Mouse (Mus musculus) heart, embryonic 12.5 days (tissue): ENCODE results near the gene Vill. TPM values are rescaled to one million over a fixed set of nuclear protein-coding genes. Genes with fewer than 3 reads are reported as not detected.

Experiments used
- ATAC-seq: fragments of 200-750 bp; cut with Nextera tagmentation; 2 replicates; pipeline ENCODE4 v1.8.0; 2017; ENCODE audit warnings: moderate TSS enrichment, moderate library complexity; ENCODE audit not compliant: insufficient number of reproducible peaks, low FRiP score
- H3K27ac ChIP-seq: fragments of 300-500 bp; sonication (generic); 2 replicates; pipeline ENCODE4 v1.5.1; 2016; ENCODE audit warnings: mild to moderate bottlenecking, moderate library complexity; ENCODE audit not compliant: poor library complexity, severe bottlenecking
- H3K27me3 ChIP-seq: fragments of 300-500 bp; sonication (generic); replicated peaks from 2 replicates; pipeline ENCODE4 v1.6.1; 2016; ENCODE audit warnings: mild to moderate bottlenecking, moderate library complexity
- H3K36me3 ChIP-seq: fragments of 300-500 bp; sonication (generic); 2 replicates; pipeline ENCODE4 v1.6.1; 2016; ENCODE audit warnings: mild to moderate bottlenecking, moderate library complexity
- H3K4me1 ChIP-seq: fragments of 300-500 bp; sonication (generic); replicated peaks from 2 replicates; pipeline ENCODE4 v1.6.1; 2016; ENCODE audit warnings: mild to moderate bottlenecking
- H3K4me2 ChIP-seq: fragments of 300-500 bp; sonication (generic); 2 replicates; pipeline ENCODE4 v1.6.1; 2016; ENCODE audit warnings: mild to moderate bottlenecking, moderate library complexity
- H3K4me3 ChIP-seq: fragments of 300-500 bp; sonication (generic); 2 replicates; pipeline ENCODE4 v1.5.1; 2016; ENCODE audit warnings: mild to moderate bottlenecking
- H3K9ac ChIP-seq: fragments of 300-500 bp; sonication (generic); 2 replicates; pipeline ENCODE4 v1.6.1; 2016; ENCODE audit warnings: mild to moderate bottlenecking, moderate library complexity
- H3K9me3 ChIP-seq: fragments of 300-500 bp; sonication (generic); replicated peaks from 2 replicates; pipeline ENCODE4 v1.6.1; 2016; ENCODE audit warnings: mild to moderate bottlenecking, moderate library complexity
- WGBS: fragments of 180-500 bp; shearing (Covaris S2); methylation state at CpG from one replicate; pipeline ENCODE4 v1.1.7; 2016; 5-methylcytosine and 5-hydroxymethylcytosine counted together
- polyA plus RNA-seq: library from polyadenylated mRNA; unstranded; fragments of >200 nt; fragmentation: Nextera tagmentation; extraction: Ambion mirVana; gene quantifications from 2 replicates; pipeline ENCODE4 v1.2.1, GENCODE M21; 2016

Gene Vill
- polyA plus RNA-seq, 1 experiment from 2014 or later: 15.3 TPM

DNA sequence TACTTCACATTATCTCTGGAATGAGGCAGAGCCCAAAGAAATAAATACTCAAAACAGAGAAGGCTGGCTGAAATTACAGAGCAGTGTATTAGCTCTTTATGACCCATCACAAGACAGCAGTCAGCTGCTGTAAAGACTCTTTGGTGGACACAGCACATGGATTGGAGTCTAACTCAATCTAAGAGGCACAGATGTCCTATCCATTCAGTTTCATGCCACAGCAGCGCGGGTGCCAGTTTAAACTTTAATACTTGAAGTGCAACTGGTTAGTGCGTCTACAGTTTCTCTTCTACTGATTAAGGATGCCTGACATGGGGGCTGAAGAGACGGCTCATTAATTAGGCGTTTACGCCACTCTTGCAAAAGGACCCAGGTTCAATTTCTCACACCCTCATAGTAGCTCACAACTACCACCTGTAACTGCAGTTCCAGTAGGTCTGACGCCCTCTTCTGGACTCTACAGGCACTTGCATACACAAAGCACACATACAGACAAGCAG is 26.7 kb upstream of the Vill start:
- Histone ChIP-seq H3K27me3 (no peaks in the 10 kb centered on the region), H3K9ac (no peak overlapping the region), H3K9me3 (no peaks in the 10 kb centered on the region), H3K4me3 (no peak overlapping the region), H3K4me1 (no peaks in the 10 kb centered on the region), H3K27ac (no peak overlapping the region), H3K4me2 (no peak overlapping the region), H3K36me3 (peaks cover 20% of the 10 kb centered on the region; the same call in 1 of the 2 replicates)
- no peak for ATAC-seq
- 87% methylated on average over 7 of the region's 7 CpGs for WGBS

DNA sequence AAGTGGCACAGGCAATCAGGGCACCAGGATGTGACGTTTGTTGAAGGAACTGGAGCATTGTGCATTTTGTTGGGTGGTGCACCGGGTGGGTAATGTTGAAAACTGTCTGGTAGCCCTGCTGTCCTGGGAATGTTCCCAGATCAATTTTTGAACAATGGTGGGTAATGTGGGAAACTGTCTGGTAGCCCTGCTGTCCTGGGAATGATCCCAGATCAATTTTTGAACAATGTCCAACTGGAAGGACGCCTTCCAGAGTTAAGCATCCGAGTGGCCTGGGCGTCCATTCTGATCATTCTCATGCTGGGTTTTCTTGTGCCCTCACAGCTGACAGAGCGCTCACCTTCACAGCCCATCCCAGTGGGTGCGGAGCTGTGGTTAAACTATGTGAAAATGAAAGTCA is 25.2 kb upstream of the Vill start:
- 87% methylated on average over 7 of the region's 7 CpGs for WGBS
- no peak for ATAC-seq

DNA sequence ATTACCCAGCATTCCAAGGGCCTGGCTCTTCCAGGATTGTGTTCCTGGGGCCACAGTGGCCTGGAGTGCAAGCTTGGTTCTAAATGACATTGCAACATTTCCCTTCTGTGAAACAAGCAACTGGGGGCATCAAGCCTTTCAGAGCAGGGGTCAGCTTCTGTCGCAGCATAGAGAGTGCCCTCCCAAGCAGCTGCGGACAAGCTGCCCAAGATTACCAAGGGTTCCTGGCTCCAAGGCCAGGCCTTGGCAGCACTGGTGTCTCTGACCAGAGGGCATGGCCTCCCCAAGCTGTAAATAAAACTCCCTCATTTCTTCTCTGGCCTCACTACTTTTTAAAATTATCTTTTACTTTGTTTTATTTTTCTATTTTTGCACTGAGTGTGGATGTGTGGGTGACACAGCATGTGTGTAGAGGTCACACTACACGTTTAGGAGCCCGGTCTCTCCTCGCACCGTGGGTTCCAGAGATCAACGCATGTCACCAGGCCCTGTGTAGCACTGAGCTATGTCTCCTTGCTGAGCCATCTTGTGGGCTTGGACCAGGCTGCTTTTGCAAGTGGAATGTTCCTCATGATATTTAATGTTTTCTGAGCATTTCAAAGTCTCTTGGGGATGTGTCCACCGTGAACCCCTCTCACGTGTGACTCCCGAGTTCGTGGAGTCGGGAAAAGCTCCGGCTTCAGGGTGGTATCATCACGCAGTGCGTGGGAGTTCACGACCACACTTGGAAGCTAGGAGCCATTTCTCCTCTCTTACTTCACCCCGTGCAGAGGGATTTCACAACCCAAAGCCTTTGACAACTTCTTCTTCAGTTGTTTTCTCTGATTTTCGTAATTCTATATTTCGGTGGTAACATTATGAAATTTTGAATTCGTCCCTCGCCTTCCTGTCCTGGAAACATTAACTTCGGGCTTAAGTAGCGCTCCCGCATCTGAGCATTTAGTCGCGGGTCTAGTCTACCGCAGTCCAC is 24.1 kb upstream of the Vill start:
- H3K4me1 ChIP-seq: peaks cover 17% of the 10 kb centered on the region
- H3K27ac ChIP-seq: no peak overlapping the region
- no peaks in the 10 kb centered on the region for H3K9me3 ChIP-seq
- peaks cover 27% of the 10 kb centered on the region for H3K36me3 ChIP-seq
- no peak overlapping the region for H3K4me2 ChIP-seq
- H3K27me3 ChIP-seq: no peaks in the 10 kb centered on the region
- ATAC-seq: no peak
- no peak overlapping the region for H3K4me3 ChIP-seq
- WGBS: 90% methylated on average over 27 of the region's 27 CpGs
- no peak overlapping the region for H3K9ac ChIP-seq

More for the DNA sequence above, 25.2 kb upstream of the Vill start:
- Histone ChIP-seq H3K27ac (no peak overlapping the region), H3K4me1 (peaks cover 9% of the 10 kb centered on the region), H3K4me2 (no peak overlapping the region), H3K27me3 (no peaks in the 10 kb centered on the region), H3K36me3 (peaks cover 20% of the 10 kb centered on the region; the same call in 1 of the 2 replicates), H3K9ac (no peak overlapping the region), H3K9me3 (no peaks in the 10 kb centered on the region), H3K4me3 (no peak overlapping the region)

DNA sequence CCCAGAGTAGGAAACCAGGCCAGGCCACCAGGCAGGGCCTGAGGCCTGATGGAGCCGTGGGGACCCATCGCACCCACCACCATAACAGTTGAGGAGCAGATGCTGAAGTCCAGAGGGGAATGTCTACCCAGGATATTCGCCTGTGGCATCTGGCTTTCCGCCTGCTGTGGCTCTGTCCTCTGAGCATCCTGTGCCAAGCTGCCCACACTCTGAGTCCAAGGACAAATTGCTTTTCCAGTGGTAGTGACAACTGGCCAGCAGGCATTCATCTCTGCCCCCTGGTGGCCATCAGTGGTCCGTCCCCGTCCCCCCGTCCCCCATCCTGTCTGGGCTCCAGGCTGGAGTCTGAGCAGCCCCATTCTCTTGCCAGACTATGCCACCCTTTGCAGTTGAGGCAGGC is 23.0 kb upstream of the Vill start:
- Histone ChIP-seq H3K36me3 (peaks cover 37% of the 10 kb centered on the region), H3K4me2 (no peak overlapping the region), H3K9me3 (no peaks in the 10 kb centered on the region), H3K27me3 (no peaks in the 10 kb centered on the region), H3K27ac (no peak overlapping the region), H3K4me1 (peaks cover 17% of the 10 kb centered on the region), H3K9ac (no peak overlapping the region), H3K4me3 (no peak overlapping the region)
- ATAC-seq: no peak
- WGBS: 61% methylated on average over 7 of the region's 7 CpGs

DNA sequence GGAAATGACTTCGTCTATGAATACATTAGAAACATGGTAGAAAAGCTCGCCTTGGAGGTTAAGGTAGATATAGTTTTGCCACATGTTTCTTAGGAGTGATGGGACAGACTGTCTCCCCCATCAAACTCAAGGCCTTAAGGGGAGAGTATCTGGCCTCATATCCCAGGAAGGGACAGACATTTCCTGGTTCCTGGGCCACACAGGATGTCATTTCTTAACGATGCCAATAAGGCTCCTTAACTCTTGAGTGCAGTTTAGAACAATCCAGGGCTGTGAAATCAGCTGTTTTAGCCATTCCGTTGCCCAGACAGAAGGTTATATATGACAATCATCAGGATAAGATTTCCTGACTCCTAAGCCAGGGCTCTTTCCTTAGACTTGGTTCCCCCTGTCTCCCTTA is 21.5 kb upstream of the Vill start:
- peaks cover 24% of the 10 kb centered on the region for H3K4me1 ChIP-seq
- H3K36me3 ChIP-seq: peaks cover 39% of the 10 kb centered on the region
- H3K27me3 ChIP-seq: no peaks in the 10 kb centered on the region
- no peak for ATAC-seq
- 74% methylated on average over 4 of the region's 4 CpGs for WGBS
- H3K4me2 ChIP-seq: no peak overlapping the region
- H3K9me3 ChIP-seq: no peaks in the 10 kb centered on the region
- no peak overlapping the region for H3K27ac ChIP-seq
- H3K9ac ChIP-seq: no peak overlapping the region
- no peak overlapping the region for H3K4me3 ChIP-seq

DNA sequence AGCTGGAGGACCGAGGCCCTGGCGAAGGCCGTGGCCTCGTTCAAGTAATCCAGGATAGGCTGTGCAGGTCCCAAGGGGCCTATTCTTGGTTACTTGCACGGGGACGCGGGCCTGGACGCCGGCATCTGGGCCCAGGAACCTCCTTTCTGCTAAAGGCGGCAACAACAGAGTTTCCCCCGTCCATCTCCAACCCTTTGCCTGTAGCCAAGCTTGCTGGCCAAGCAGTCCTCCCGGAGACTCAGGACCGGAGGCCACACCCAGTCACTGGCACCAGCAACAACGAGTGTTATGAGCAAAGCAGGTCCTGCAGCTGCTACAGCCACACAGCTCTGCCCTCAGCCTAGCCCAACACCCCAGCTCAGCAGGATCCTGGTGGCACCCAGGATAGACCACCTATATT is 20.8 kb upstream of the Vill start:
- no peak overlapping the region for H3K4me3 ChIP-seq
- H3K36me3 ChIP-seq: peaks cover 41% of the 10 kb centered on the region
- peaks cover 30% of the 10 kb centered on the region for H3K4me1 ChIP-seq
- H3K9me3 ChIP-seq: no peaks in the 10 kb centered on the region
- 0 out of 2 replicates have a peak, but pooled peaks have one; percentile 23 for ATAC-seq
- H3K27ac ChIP-seq: no peak overlapping the region
- H3K4me2 ChIP-seq: no peak overlapping the region
- no peaks in the 10 kb centered on the region for H3K27me3 ChIP-seq
- WGBS: 78% methylated on average over 14 of the region's 14 CpGs
- 0 out of 2 replicates have a peak overlapping the region, but pooled peaks have one; percentile 35 for H3K9ac ChIP-seq

DNA sequence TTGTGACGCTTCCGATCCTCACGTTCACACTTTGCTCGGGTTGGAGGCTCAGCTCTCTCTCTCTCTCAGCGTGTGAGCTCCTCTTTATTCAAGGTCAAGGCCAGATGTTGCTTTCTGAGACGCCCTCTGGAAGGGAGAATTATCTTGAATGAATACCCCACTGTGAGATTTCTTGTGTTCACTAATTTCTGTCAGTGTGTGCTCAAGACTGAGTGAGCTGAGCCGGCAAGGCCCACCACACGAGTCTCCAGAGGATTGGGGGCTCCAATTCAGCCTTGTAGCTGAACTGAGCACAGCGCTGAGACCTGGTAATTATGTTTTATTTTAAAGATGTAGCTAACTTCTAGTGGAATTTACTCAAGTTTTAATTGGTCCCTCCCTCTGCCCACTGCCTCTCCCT is 20.0 kb upstream of the Vill start:
- Histone ChIP-seq H3K4me2 (no peak overlapping the region), H3K27ac (no peak overlapping the region), H3K4me1 (peaks cover 36% of the 10 kb centered on the region), H3K9ac (0 out of 2 replicates have a peak overlapping the region, but pooled peaks have one; percentile 35), H3K36me3 (peaks cover 34% of the 10 kb centered on the region), H3K4me3 (no peak overlapping the region), H3K27me3 (no peaks in the 10 kb centered on the region), H3K9me3 (no peaks in the 10 kb centered on the region)
- 51% methylated on average over 9 of the region's 9 CpGs for WGBS
- no peak for ATAC-seq

DNA sequence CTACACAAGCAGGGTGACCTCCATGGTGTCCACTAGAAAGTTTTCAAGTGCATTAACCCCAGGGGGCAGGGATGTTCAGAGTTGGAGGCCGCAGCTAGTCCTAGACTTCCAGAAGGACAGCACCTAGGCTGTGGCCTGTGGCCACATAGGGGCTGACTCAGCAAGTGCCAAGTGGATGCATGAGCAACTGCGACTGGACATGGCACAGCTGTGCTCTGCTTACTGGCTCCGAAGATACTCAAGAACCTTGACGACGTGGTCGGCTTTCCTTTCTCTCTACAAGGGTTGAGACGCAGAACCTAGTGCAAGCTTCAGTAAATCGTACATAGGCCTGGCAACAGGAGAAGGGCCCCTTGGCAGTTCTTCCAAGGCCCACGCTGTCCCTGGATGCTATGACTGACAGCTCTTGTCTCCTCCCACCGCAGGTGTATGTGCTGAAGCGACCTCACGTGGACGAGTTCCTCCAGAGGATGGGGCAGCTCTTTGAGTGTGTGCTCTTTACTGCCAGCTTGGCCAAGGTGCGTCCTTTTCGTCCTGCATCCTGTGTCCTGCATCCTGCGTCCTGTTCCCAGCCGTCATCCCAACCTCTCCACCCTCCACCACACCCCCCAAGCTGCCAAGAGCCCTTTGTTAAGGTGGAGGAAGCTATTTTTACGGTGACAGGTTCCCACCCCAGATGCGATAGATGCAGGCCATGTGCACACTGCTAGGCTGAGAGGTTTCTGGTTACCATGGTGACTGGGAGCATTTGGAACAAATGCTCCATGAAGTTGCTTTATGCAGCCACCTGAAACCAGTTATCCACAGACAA is 19.3 kb upstream of the Vill start:
- no peak for ATAC-seq
- H3K4me2 ChIP-seq: no peak overlapping the region
- no peaks in the 10 kb centered on the region for H3K9me3 ChIP-seq
- H3K4me3 ChIP-seq: no peak overlapping the region
- peaks cover 34% of the 10 kb centered on the region for H3K36me3 ChIP-seq
- 80% methylated on average over 19 of the region's 19 CpGs for WGBS
- H3K27me3 ChIP-seq: no peaks in the 10 kb centered on the region
- H3K27ac ChIP-seq: no peak overlapping the region
- H3K9ac ChIP-seq: no peak overlapping the region
- peaks cover 38% of the 10 kb centered on the region for H3K4me1 ChIP-seq

DNA sequence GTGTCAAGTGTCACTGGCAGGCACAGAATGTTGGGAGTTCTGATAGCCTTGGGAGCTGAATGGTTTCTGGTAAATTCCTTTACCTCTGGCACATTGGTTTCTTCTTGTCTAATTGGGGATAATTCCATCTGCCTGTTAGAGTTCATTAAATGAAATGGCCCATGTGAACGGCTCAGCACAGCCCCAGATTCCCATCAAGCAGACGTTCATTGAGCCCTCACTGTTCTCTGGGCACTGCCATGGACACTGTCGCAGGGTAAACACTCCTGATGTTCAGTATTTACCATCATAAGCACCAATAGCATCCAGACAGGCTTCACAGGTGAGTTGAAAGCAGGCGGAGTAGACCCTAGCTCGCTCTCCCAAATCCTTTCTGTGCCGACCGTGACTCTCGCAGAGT is 18.5 kb upstream of the Vill start:
- Histone ChIP-seq H3K4me2 (no peak overlapping the region), H3K4me1 (peaks cover 38% of the 10 kb centered on the region), H3K27ac (no peak overlapping the region), H3K36me3 (peaks cover 34% of the 10 kb centered on the region), H3K27me3 (no peaks in the 10 kb centered on the region), H3K9ac (no peak overlapping the region), H3K4me3 (no peak overlapping the region), H3K9me3 (no peaks in the 10 kb centered on the region)
- 87% methylated on average over 8 of the region's 8 CpGs for WGBS
- no peak for ATAC-seq

DNA sequence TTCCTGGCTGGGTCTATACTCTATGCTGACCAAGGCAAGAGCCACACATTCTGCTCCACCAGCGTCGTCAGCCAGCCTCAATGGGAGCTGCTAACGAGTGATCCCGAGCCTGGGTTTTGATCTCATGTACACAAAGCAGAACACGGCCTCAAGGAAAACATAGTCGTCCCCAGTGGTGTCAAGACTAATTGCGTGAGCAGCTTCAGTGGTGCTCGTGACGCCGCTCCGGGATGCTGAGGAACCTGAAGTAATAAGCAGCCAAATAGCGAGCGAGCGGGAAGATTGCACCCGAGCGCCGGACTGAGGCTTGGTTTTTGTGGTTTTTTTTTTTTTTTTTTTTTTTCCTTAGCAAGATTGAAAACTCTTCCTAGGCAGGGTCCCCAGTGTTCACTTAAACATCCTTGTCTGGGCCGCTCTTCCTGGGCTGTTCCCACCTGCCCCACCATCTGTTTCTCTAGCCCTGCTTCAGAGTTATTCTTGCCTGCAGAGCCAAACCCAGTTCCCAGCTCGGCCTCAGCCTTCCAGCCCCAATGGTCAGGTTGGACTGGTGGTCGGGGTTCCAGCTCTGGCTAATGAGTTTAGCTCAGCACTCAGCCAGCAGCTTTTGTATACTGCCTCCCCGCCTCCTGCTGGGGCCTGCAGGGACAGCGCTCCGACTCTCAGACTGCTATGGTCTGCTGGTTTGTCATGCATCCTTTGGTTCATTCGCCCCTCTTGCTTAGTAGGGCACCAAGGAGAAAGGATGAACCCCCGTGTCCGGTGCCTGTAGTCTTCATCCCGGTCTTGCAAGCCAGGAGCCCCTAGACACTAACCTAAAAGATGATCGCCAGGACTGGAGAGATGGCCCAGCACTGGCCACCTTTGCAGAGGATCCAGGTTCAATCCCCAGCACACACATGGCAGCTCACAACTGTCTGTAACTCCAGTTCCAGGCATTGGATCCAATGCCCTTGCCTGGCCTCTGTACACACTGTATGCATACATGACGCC is 17.6 kb upstream of the Vill start:
- no peaks in the 10 kb centered on the region for H3K27me3 ChIP-seq
- no peak overlapping the region for H3K27ac ChIP-seq
- H3K4me2 ChIP-seq: no peak overlapping the region
- H3K36me3 ChIP-seq: peaks cover 40% of the 10 kb centered on the region
- H3K4me1 ChIP-seq: peaks cover 38% of the 10 kb centered on the region
- ATAC-seq: no peak
- no peaks in the 10 kb centered on the region for H3K9me3 ChIP-seq
- H3K9ac ChIP-seq: no peak overlapping the region
- 86% methylated on average over 29 of the region's 29 CpGs for WGBS
- H3K4me3 ChIP-seq: no peak overlapping the region
